Mouse (Mus musculus) CD4-positive, CD25-positive, alpha-beta regulatory T cell, adult 4 months (primary cell): ENCODE results near the gene Acbd6. TPM values are rescaled to one million over a fixed set of nuclear protein-coding genes. Genes with fewer than 3 reads are reported as not detected.

ENCODE experiments used
- ATAC-seq: one replicate; pipeline ENCODE4 v1.8.0; 2017
- polyA plus RNA-seq, 2 experiments: library from polyadenylated mRNA; unstranded; fragments of 100-300 nt; shearing (Covaris generic); gene quantifications; one replicate each; pipeline ENCODE4 v1.2.1; 2017

Gene Acbd6
- polyA plus RNA-seq, 2 experiments from 2014 or later = 3.2 to 13.0 TPM

GRCm38 (mm10) chr1:155724301-155724700 is 166.4 kb downstream of the Acbd6 start:
- ATAC-seq = no peak

DNA sequence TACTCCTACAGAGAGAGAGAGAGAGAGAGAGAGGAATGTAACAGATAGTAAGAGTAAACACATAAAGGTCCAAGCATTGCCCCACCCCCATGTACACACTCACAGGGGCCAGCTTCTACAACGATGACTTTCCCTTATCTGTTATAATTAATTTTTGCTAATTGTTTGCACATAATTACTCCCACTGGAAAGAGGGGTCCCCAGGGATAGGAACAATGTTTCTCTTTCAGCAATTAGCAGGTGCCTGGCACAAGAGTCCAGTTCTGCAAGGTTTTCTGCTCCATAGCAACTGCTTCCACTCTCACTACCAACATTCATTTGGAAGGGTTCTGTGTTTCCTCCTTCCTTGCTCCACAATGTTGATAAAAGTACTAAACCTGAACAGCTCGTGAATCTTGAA is 168.0 kb downstream of the Acbd6 start:
- ATAC-seq = no peak

DNA sequence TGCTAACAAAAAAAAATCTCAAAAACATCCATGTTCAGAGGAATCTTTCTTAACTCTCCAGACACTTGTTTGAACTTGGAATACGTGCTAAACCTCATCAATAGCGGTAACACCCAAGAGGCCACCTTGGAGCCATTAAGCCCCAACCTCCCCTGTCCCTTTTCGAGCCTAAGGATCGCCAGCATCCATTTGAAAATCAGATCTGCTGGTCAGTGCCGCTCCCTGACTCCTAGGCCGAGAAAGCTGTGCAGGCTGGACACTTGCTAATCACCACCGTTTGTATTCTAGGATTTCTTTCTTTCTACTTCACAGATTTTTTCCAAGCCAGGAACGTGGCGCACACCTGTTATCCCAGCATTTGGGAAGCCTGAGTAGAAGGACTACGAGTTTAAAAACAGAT is 169.9 kb downstream of the Acbd6 start:
- no peak for ATAC-seq

GRCm38 (mm10) chr1:155729113-155729795 is 171.3 kb downstream of the Acbd6 start:
- no peak for ATAC-seq

DNA sequence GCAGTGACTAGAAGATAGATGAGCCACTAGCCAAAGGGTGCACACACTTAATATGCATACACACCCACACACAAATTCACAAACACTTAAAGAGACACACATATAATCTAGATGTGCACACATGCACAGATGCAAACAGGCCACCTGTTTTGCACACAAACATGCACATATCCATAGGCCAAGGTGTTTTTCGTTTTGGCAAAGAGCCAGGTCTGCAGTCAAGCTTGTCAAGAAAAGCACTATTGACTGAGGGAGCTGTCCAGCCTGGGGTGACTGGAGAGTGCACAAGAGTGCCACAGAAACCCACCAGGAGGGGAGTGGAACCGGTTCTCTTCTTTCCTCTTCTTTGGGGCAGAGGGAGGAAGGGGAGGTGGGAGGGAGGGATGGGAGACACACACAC is 173.2 kb downstream of the Acbd6 start:
- ATAC-seq = no peak

DNA sequence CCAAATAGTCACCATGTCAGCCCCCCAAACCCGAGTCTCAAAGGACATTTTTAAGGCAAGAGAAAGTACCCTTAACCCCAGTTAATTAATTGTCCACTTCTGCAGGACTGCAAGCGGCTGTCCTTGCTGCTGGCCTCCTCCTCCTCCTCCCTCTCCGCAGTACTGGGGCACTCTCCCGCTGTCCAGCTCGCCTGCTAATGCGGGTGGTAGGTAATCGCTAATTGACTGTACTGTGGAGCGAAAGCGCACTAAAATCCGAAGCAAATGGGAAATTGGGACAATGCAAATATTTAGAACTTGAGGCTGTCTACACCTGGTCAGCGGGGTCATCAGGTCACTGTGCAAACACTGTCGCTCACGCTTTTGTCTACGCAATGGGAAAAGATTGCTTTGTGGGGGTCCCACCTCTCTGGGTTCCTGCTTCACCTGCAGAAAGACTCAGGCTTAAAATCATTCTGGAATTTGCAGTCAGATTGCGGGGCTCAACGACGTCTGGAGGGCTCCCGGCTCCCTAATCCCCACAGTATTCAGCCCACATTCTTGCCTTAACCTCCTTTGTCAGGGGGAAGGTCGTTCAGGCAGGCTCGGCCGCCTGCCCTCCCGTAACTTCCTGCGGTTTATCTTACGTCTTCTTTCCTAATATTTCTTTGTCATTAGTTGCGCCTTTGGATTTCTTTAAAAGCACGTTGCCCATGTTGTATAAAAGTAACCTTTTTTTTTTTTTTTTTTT is 178.3 kb downstream of the Acbd6 start:
- ATAC-seq = no peak

DNA sequence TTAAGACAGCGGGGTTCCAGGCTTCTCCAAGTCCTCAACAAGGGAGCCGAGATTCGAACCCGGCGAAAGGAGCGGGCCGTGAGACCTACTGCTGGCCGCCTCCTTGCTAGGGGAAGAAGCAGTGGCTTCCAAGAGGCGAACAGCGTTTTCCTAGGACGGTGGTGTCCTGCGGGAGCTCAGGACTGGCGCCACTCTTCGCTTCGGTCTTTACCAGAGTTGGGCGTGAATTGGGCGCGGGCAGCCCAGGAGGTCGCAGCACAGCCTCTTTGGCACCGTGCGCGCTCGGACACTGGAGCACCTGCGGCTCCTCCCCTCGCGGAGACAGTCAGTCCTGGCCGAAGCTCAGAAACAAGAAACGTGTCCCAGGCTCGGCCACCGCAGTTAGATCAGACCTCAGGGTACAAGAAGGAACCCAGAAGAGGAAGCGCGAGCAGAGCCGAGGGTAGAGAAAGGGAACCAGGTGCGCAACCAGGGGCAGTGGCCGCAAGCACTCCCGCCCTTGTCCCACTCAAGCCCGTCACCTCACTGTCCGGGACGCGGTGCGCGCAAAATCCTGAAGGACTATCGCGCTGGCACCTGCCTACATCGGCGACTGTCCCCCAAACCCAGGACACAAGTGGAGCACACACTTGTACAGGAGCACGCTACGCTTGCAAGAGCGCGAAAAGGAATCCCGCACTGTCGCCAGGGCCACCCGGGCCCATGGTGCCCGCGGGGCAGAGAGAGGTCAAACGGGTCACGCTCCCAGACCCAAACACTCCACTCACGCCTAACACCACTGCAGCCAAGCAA is 179.3 kb downstream of the Acbd6 start:
- no peak for ATAC-seq

DNA sequence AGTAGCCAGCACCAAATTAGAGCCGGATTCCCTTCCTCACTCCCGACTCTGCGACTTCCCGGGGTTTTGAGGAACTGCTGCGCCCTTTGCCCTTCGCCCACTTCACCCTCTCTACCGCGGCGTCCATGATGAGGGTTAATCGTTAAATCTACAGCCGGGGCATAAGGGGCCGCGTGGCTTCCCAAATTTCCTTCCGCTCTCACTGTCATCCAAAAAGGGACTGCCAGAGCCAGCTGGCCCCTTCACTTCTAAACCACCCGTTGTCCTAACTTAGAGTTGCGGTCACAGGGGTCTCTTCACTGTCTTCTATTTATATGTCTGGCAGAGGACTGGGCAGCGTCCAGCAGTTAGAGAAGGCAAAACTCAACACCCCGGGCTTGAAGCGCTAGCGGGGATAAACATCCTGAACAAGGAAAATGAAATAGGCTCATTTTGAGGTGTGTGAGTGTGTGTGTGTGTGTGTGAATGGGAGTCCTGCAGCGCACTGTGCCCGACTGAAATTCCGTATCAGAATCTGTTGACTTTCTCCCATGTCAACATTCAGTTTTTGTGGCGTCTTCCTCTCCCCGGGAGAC is 180.0 kb downstream of the Acbd6 start:
- no peak for ATAC-seq

Other genes with a start within 250 kb of the Acbd6 start
- 10 to 100 TPM; 18.0 to 20.9 TPM for gene Xpr1, start 140.7 kb upstream of the Acbd6 start, polyA plus RNA-seq
- gene Lhx4, start 193.6 kb downstream of the Acbd6 start, polyA plus RNA-seq = under 1 TPM in 1 of 2 experiments, not detected in 1; 0.19 TPM